Mouse (Mus musculus) kidney, adult 2 months (tissue): Measurements from ENCODE around the gene Cabp4.

Experiments used
- CTCF ChIP-seq: fragments of 200-500 bp; conservative IDR thresholded peaks from 2 replicates; pipeline ENCODE4 v1.5.1; 2011; ENCODE audit warnings: low read depth, mild to moderate bottlenecking, control low read depth, low read length, moderate library complexity, mixed read lengths; ENCODE audit not compliant: insufficient read depth, insufficient read length
- POLR2A ChIP-seq: fragments of 200-500 bp; IDR thresholded peaks from one replicate; pipeline ENCODE4 v1.6.1; 2011; ENCODE audit warnings: low read depth, low read length, control low read depth

GRCm38 (mm10) chr19:4120496-4120895, 23.3 kb downstream of the Cabp4 start:
- TF ChIP-seq CTCF (no peak), POLR2A (no peak)
